Mouse (Mus musculus): ENCODE measurements at regions not wholly inside any gene's neighbourhood (a gene's known extent, or its start where the extent isn't known, plus 50 kb on each side); places are given as distances from the start of the nearest gene placed in this dataset.

DNA sequence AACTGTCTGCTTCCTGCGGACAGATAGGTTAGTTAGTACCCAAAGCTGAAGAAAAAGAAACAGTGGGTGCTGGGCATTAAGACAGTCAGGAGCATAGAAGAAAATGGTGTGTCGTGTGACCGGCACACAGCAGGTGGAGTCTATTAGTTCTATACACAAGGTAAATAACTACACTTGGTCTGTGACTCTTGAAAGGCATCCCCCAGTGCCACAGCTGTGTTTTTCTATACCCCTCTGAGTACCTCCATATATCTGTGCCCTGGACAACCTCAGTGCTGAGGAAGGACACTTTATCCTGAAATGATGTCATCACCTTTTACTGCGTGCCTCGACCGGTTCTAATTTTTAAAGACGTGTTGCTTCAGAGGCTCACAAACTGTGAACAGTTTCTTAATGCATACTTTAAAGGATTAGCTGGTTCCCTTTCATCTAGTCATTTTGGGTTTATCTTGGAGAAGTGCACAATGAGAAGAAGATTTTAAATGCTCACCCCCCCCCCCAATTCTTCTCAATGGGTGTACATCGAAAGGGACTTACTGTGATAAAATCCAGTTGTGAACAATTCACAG is 666.1 kb downstream of the Pkhd1 start:
- DNase-seq, result no peak

- DNase-seq, result no peak
Measured at GRCm38 (mm10) chr1:19973364-19973763, 644.5 kb downstream of the Pkhd1 start.

- no peak for DNase-seq
Measured at GRCm38 (mm10) chr1:19973981-19974380, 643.9 kb downstream of the Pkhd1 start.

GRCm38 (mm10) chr1:19975436-19975835 is 642.4 kb downstream of the Pkhd1 start:
- no peak for DNase-seq

DNA sequence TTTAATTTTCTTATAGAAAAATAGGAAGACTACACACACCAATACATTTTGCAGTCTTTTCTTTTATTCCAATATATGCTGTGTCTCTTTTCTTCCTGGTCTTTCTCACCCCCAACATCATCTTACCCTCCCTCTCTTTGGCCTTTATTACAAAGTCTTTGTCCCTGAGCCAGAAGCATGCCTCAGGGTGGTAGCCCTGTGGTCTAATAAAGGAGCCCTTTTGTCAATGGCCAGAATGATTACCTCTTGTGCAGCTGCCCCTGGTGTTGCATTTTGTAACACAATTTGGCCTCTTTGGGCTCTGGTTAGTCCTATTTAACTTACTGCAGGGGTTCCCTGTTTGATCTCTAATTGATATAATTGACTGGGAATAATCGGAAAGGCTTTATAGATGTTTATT is 636.7 kb downstream of the Pkhd1 start:
- DNase-seq, result no peak

DNA sequence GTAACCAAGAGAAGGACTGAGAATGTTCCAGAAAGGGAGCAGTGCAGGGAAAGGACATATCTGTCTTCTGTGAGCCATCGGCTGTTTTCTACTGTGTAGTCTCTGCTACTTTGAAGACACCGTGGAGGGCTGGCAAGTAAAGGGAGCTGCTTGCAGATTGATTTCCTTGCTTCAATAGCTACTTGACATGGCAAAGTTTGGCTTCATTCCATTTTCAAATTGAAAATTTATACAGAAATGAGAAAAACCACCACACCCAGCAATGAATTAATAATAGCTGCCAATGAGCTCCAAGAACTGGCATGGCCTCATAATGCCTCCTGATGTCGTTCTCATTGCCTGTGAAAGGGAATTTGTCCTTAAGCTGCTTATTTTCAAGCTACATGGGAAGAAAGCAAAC is 635.1 kb downstream of the Pkhd1 start:
- DNase-seq, result no peak

- no peak for DNase-seq
Measured at GRCm38 (mm10) chr1:19983504-19983903, 634.4 kb downstream of the Pkhd1 start.

GRCm38 (mm10) chr1:19989921-19990320 is 627.9 kb downstream of the Pkhd1 start:
- DNase-seq, result no peak

All from adrenal gland, postnatal 36 days (tissue).